Mouse (Mus musculus): Measurements from ENCODE around the gene Pomt2. TPM values are rescaled to one million over a fixed set of nuclear protein-coding genes. Genes with fewer than 3 reads are reported as not detected.

Gene Pomt2
- polyA plus RNA-seq, 1 experiment from 2014 or later, result 16.6 TPM

Other genes starting within 250 kb of the Pomt2 start
- gene Cipc, start 200.9 kb downstream of the Pomt2 start, polyA plus RNA-seq (2014; fragmentation: Nextera tagmentation; extraction: Ambion mirVana), result 42.5 and 61.0 TPM in 2 replicates
- gene Zdhhc22, start 157.5 kb downstream of the Pomt2 start, polyA plus RNA-seq (2014; fragmentation: Nextera tagmentation; extraction: Ambion mirVana), result 9.0 and 10.7 TPM in 2 replicates
- gene Tmem63c, start 126.6 kb downstream of the Pomt2 start, polyA plus RNA-seq (2014; fragmentation: Nextera tagmentation; extraction: Ambion mirVana), result 9.1 and 13.5 TPM in 2 replicates
- gene Ngb, start 45.4 kb downstream of the Pomt2 start, polyA plus RNA-seq (2014; fragmentation: Nextera tagmentation; extraction: Ambion mirVana), result 3.8 and 5.1 TPM in 2 replicates
- gene Gstz1, start 803 bp downstream of the Pomt2 start, polyA plus RNA-seq (2014; fragmentation: Nextera tagmentation; extraction: Ambion mirVana), result 29.9 and 30.8 TPM in 2 replicates
- gene Samd15, start 51.8 kb upstream of the Pomt2 start, polyA plus RNA-seq (2014; fragmentation: Nextera tagmentation; extraction: Ambion mirVana), result 1.2 and 2.6 TPM in 2 replicates
- 6.5 and 6.9 TPM in 2 replicates for gene Tmed8, start 52.5 kb upstream of the Pomt2 start, polyA plus RNA-seq (2014; fragmentation: Nextera tagmentation; extraction: Ambion mirVana)
- gene Noxred1, start 90.8 kb upstream of the Pomt2 start, polyA plus RNA-seq (2014; fragmentation: Nextera tagmentation; extraction: Ambion mirVana), result 0.81 and 1.0 TPM in 2 replicates
- gene Vipas39, start 118.3 kb upstream of the Pomt2 start, polyA plus RNA-seq (2014; fragmentation: Nextera tagmentation; extraction: Ambion mirVana), result 60.6 and 70.1 TPM in 2 replicates
- 176 and 180 TPM in 2 replicates for gene Ahsa1, start 118.5 kb upstream of the Pomt2 start, polyA plus RNA-seq (2014; fragmentation: Nextera tagmentation; extraction: Ambion mirVana)
- 0.75 and 1.0 TPM in 2 replicates for gene Ism2, start 151.7 kb upstream of the Pomt2 start, polyA plus RNA-seq (2014; fragmentation: Nextera tagmentation; extraction: Ambion mirVana)
- gene Sptlc2, start 240.4 kb upstream of the Pomt2 start, polyA plus RNA-seq (2014; fragmentation: Nextera tagmentation; extraction: Ambion mirVana), result 58.0 and 69.0 TPM in 2 replicates

Data from midbrain, embryonic 14.5 days (tissue).